Mouse (Mus musculus): ENCODE data around the gene Dop1a.

Dop1a gene

GRCm38 (mm10) chr9:86507437-86507836 is 40.5 kb downstream of the Dop1a start:
- no peak for DNase-seq (ENCODE audit: low spot score in 2 of 2)

GRCm38 (mm10) chr9:86513733-86514132 is 46.8 kb downstream of the Dop1a start:
- DNase-seq (ENCODE audit: low spot score in 2 of 2), result no peak

- no peak for DNase-seq (ENCODE audit: low spot score in 2 of 2)
Measured at GRCm38 (mm10) chr9:86514390-86514789, 47.4 kb downstream of the Dop1a start.

- DNase-seq (ENCODE audit: low spot score in 2 of 2), result no peak
Measured at GRCm38 (mm10) chr9:86514798-86515197, 47.8 kb downstream of the Dop1a start.

- DNase-seq (ENCODE audit: low spot score in 2 of 2), result no peak
Measured at GRCm38 (mm10) chr9:86522335-86522734, 55.4 kb downstream of the Dop1a start.

- no peak for DNase-seq (ENCODE audit: low spot score in 2 of 2)
Measured at GRCm38 (mm10) chr9:86525600-86525999, 58.6 kb downstream of the Dop1a start.

GRCm38 (mm10) chr9:86534071-86534470 is 67.1 kb downstream of the Dop1a start:
- DNase-seq (ENCODE audit: low spot score in 2 of 2), result no peak

- DNase-seq (ENCODE audit: low spot score in 2 of 2), result no peak
Measured at GRCm38 (mm10) chr9:86543451-86543850, 76.5 kb downstream of the Dop1a start.

GRCm38 (mm10) chr9:86544559-86544958 is 77.6 kb downstream of the Dop1a start:
- no peak for DNase-seq (ENCODE audit: low spot score in 2 of 2)

GRCm38 (mm10) chr9:86549637-86550162 is 82.7 kb downstream of the Dop1a start:
- no peak for DNase-seq (ENCODE audit: low spot score in 2 of 2)

- no peak for DNase-seq (ENCODE audit: low spot score in 2 of 2)
Measured at GRCm38 (mm10) chr9:86550717-86551116, 83.8 kb downstream of the Dop1a start.

- no peak for DNase-seq (ENCODE audit: low spot score in 2 of 2)
Measured at GRCm38 (mm10) chr9:86553886-86554285, 86.9 kb downstream of the Dop1a start.

- DNase-seq (ENCODE audit: low spot score in 2 of 2), result no peak
Measured at GRCm38 (mm10) chr9:86554641-86555040, 87.7 kb downstream of the Dop1a start.

GRCm38 (mm10) chr9:86560543-86560942 is 93.6 kb downstream of the Dop1a start:
- DNase-seq (ENCODE audit: low spot score in 2 of 2), result no peak

GRCm38 (mm10) chr9:86569314-86569910 is 102.5 kb downstream of the Dop1a start:
- DNase-seq (ENCODE audit: low spot score in 2 of 2), result no peak

GRCm38 (mm10) chr9:86570261-86570890 is 103.4 kb downstream of the Dop1a start:
- no peak for DNase-seq (ENCODE audit: low spot score in 2 of 2)

- no peak for DNase-seq (ENCODE audit: low spot score in 2 of 2)
Measured at GRCm38 (mm10) chr9:86570946-86571345, 104.0 kb downstream of the Dop1a start.

GRCm38 (mm10) chr9:86571540-86572135 is 104.7 kb downstream of the Dop1a start, which contains the start of the genes Pgm3 and Rwdd2a:
Gene Pgm3, minus strand, starts transcription at chr9:86571842.
Gene Rwdd2a, plus strand, starts transcription at chr9:86571991.
- DNase-seq (ENCODE audit: low spot score in 2 of 2), result peak; percentile 85 to 89

GRCm38 (mm10) chr9:86572196-86572595 is 105.2 kb downstream of the Dop1a start:
- DNase-seq (ENCODE audit: low spot score in 2 of 2), result peak in 1 of 2 experiments; percentile 32

- DNase-seq (ENCODE audit: low spot score in 2 of 2), result peak; percentile 74
Measured at GRCm38 (mm10) chr9:86572636-86573291, 105.8 kb downstream of the Dop1a start.

- DNase-seq (ENCODE audit: low spot score in 2 of 2), result no peak
Measured at GRCm38 (mm10) chr9:86573616-86574303, 106.8 kb downstream of the Dop1a start.

- no peak for DNase-seq (ENCODE audit: low spot score in 2 of 2)
Measured at GRCm38 (mm10) chr9:86575178-86575577, 108.2 kb downstream of the Dop1a start.

Data from frontal cortex, postnatal 25 days (tissue).